Mouse (Mus musculus): ENCODE measurements around the gene Mfn2. TPM values are rescaled to one million over a fixed set of nuclear protein-coding genes. Genes with fewer than 3 reads are reported as not detected.
"Not testable (repeated sequence)": the region's sequence is repeated elsewhere in the genome, so short reads cannot be mapped to it uniquely, and the experiment has no call there.

The Mfn2 gene
- polyA plus RNA-seq, 1 experiment from 2014 or later, result 33.8 TPM

GRCm38 (mm10) chr4:147868450-147869031 is 36.0 kb downstream of the Mfn2 start, which contains the start of the genes Miip and Fv1:
Gene Miip, minus strand, starts transcription at chr4:147868816.
Gene Fv1, plus strand, starts transcription at chr4:147868979.
- peaks cover 20% of the 10 kb centered on the region for H3K4me1 ChIP-seq (ENCODE audit: control insufficient read depth, insufficient read depth, low read length)
- peak within 1 kb of the TSS; percentile 69 for H3K4me3 ChIP-seq (ENCODE audit: low read depth, low read length)
- H3K27me3 ChIP-seq (replicated peaks; ENCODE audit: control insufficient read depth, insufficient read depth, low read length), result no peaks in the 10 kb centered on the region
- H3K4me2 ChIP-seq (ENCODE audit: low read length), result peak within 1 kb of the TSS; percentile 87
- ATAC-seq, result peak; percentile 98
- H3K36me3 ChIP-seq (ENCODE audit: control insufficient read depth, insufficient read depth, low read length), result peaks cover 33% of the 10 kb centered on the region
- WGBS, result under 1% methylated on average over 30 of the region's 30 CpGs
- H3K9ac ChIP-seq (ENCODE audit: low read length), result peak within 1 kb of the TSS; percentile 76
- no peaks in the 10 kb centered on the region for H3K9me3 ChIP-seq (replicated peaks; ENCODE audit: control insufficient read depth, low read length)
- peak; percentile 99 for DNase-seq (ENCODE audit: low spot score)
- H3K27ac ChIP-seq (ENCODE audit: low read depth, low read length), result peak within 1 kb of the TSS; percentile 65; the same call in 1 of the 2 replicates

GRCm38 (mm10) chr4:147867563-147868449 is 36.7 kb downstream of the Mfn2 start:
- Histone ChIP-seq H3K9me3 (replicated peaks; ENCODE audit: control insufficient read depth, low read length) (no peaks in the 10 kb centered on the region), H3K4me3 (ENCODE audit: low read depth, low read length) (peak overlapping the region; percentile 69), H3K27ac (ENCODE audit: low read depth, low read length) (peak overlapping the region; percentile 65; the same call in 1 of the 2 replicates), H3K4me2 (ENCODE audit: low read length) (peak overlapping the region; percentile 54), H3K4me1 (ENCODE audit: control insufficient read depth, insufficient read depth, low read length) (peaks cover 20% of the 10 kb centered on the region), H3K27me3 (replicated peaks; ENCODE audit: control insufficient read depth, insufficient read depth, low read length) (no peaks in the 10 kb centered on the region), H3K9ac (ENCODE audit: low read length) (peak overlapping the region; percentile 76), H3K36me3 (ENCODE audit: control insufficient read depth, insufficient read depth, low read length) (peaks cover 33% of the 10 kb centered on the region)
- 11% methylated on average over 22 of the region's 22 CpGs for WGBS
- DNase-seq (ENCODE audit: low spot score), result peak; percentile 33
- ATAC-seq, result no peak

GRCm38 (mm10) chr4:147866793-147867192 is 37.7 kb downstream of the Mfn2 start:
- 47% methylated on average over 3 of the region's 3 CpGs for WGBS
- H3K4me2 ChIP-seq (ENCODE audit: low read length); ATAC-seq; H3K9ac ChIP-seq (ENCODE audit: low read length); H3K27me3 ChIP-seq (replicated peaks; ENCODE audit: control insufficient read depth, insufficient read depth, low read length); DNase-seq (ENCODE audit: low spot score); H3K9me3 ChIP-seq (replicated peaks; ENCODE audit: control insufficient read depth, low read length); H3K27ac ChIP-seq (ENCODE audit: low read depth, low read length); H3K4me3 ChIP-seq (ENCODE audit: low read depth, low read length): not testable (repeated sequence)
- Histone ChIP-seq H3K4me1 (ENCODE audit: control insufficient read depth, insufficient read depth, low read length) (peaks cover 20% of the 10 kb centered on the region), H3K36me3 (ENCODE audit: control insufficient read depth, insufficient read depth, low read length) (peaks cover 36% of the 10 kb centered on the region)

GRCm38 (mm10) chr4:147866056-147866455 is 38.4 kb downstream of the Mfn2 start:
- Histone ChIP-seq H3K9me3 (replicated peaks; ENCODE audit: control insufficient read depth, low read length) (no peaks in the 10 kb centered on the region), H3K27ac (ENCODE audit: low read depth, low read length) (no peak overlapping the region), H3K9ac (ENCODE audit: low read length) (no peak overlapping the region), H3K27me3 (replicated peaks; ENCODE audit: control insufficient read depth, insufficient read depth, low read length) (no peaks in the 10 kb centered on the region), H3K4me2 (ENCODE audit: low read length) (no peak overlapping the region), H3K4me3 (ENCODE audit: low read depth, low read length) (no peak overlapping the region), H3K36me3 (ENCODE audit: control insufficient read depth, insufficient read depth, low read length) (peaks cover 40% of the 10 kb centered on the region), H3K4me1 (ENCODE audit: control insufficient read depth, insufficient read depth, low read length) (peaks cover 20% of the 10 kb centered on the region)
- DNase-seq (ENCODE audit: low spot score) (no peak), ATAC-seq (no peak)
- WGBS, result 93% methylated on average over 9 of the region's 9 CpGs

GRCm38 (mm10) chr4:147865651-147866050 is 38.9 kb downstream of the Mfn2 start:
- Histone ChIP-seq H3K4me2 (ENCODE audit: low read length) (no peak overlapping the region), H3K27ac (ENCODE audit: low read depth, low read length) (no peak overlapping the region), H3K27me3 (replicated peaks; ENCODE audit: control insufficient read depth, insufficient read depth, low read length) (no peaks in the 10 kb centered on the region), H3K4me3 (ENCODE audit: low read depth, low read length) (no peak overlapping the region), H3K4me1 (ENCODE audit: control insufficient read depth, insufficient read depth, low read length) (peaks cover 20% of the 10 kb centered on the region), H3K9ac (ENCODE audit: low read length) (no peak overlapping the region), H3K36me3 (ENCODE audit: control insufficient read depth, insufficient read depth, low read length) (peaks cover 44% of the 10 kb centered on the region), H3K9me3 (replicated peaks; ENCODE audit: control insufficient read depth, low read length) (no peaks in the 10 kb centered on the region)
- DNase-seq (ENCODE audit: low spot score) (no peak), ATAC-seq (no peak)
- 95% methylated on average over 6 of the region's 6 CpGs for WGBS

GRCm38 (mm10) chr4:147862051-147862450 is 42.5 kb downstream of the Mfn2 start:
- H3K9me3 ChIP-seq (replicated peaks; ENCODE audit: control insufficient read depth, low read length), result no peaks in the 10 kb centered on the region
- ATAC-seq, result no peak
- no peak overlapping the region for H3K4me2 ChIP-seq (ENCODE audit: low read length)
- no peaks in the 10 kb centered on the region for H3K27me3 ChIP-seq (replicated peaks; ENCODE audit: control insufficient read depth, insufficient read depth, low read length)
- no peak overlapping the region for H3K4me3 ChIP-seq (ENCODE audit: low read depth, low read length)
- 93% methylated on average over 3 of the region's 3 CpGs for WGBS
- no peak overlapping the region for H3K9ac ChIP-seq (ENCODE audit: low read length)
- no peak for DNase-seq (ENCODE audit: low spot score)
- no peak overlapping the region for H3K27ac ChIP-seq (ENCODE audit: low read depth, low read length)
- H3K36me3 ChIP-seq (ENCODE audit: control insufficient read depth, insufficient read depth, low read length), result peaks cover 49% of the 10 kb centered on the region
- no peaks in the 10 kb centered on the region for H3K4me1 ChIP-seq (ENCODE audit: control insufficient read depth, insufficient read depth, low read length)

GRCm38 (mm10) chr4:147850776-147851175 is 53.7 kb downstream of the Mfn2 start:
- Histone ChIP-seq H3K27ac (ENCODE audit: low read depth, low read length) (no peak overlapping the region), H3K9me3 (replicated peaks; ENCODE audit: control insufficient read depth, low read length) (no peaks in the 10 kb centered on the region), H3K4me2 (ENCODE audit: low read length) (no peak overlapping the region), H3K4me1 (ENCODE audit: control insufficient read depth, insufficient read depth, low read length) (peaks cover 10% of the 10 kb centered on the region), H3K9ac (ENCODE audit: low read length) (no peak overlapping the region), H3K27me3 (replicated peaks; ENCODE audit: control insufficient read depth, insufficient read depth, low read length) (no peaks in the 10 kb centered on the region), H3K36me3 (ENCODE audit: control insufficient read depth, insufficient read depth, low read length) (no peaks in the 10 kb centered on the region), H3K4me3 (ENCODE audit: low read depth, low read length) (no peak overlapping the region)
- DNase-seq (ENCODE audit: low spot score) (no peak), ATAC-seq (no peak)
- 80% methylated on average over 2 of the region's 2 CpGs for WGBS

- H3K36me3 ChIP-seq (ENCODE audit: control insufficient read depth, insufficient read depth, low read length), result peaks cover 8% of the 10 kb centered on the region
- H3K4me1 ChIP-seq (ENCODE audit: control insufficient read depth, insufficient read depth, low read length), result peaks cover 10% of the 10 kb centered on the region
- ATAC-seq (peak; percentile 76), DNase-seq (ENCODE audit: low spot score) (no peak)
- peaks cover 7% of the 10 kb centered on the region; the same call in 1 of the 2 replicates for H3K9me3 ChIP-seq (replicated peaks; ENCODE audit: control insufficient read depth, low read length)
- peak overlapping the region; percentile 75 for H3K4me3 ChIP-seq (ENCODE audit: low read depth, low read length)
- no peaks in the 10 kb centered on the region for H3K27me3 ChIP-seq (replicated peaks; ENCODE audit: control insufficient read depth, insufficient read depth, low read length)
- H3K9ac ChIP-seq (ENCODE audit: low read length), result peak overlapping the region; percentile 72
- H3K27ac ChIP-seq (ENCODE audit: low read depth, low read length), result no peak overlapping the region
- 6% methylated on average over 4 of the region's 4 CpGs for WGBS
- peak overlapping the region; percentile 75 for H3K4me2 ChIP-seq (ENCODE audit: low read length)
These were observed 55.9 kb downstream of the Mfn2 start for GRCm38 (mm10) chr4:147848584-147848991.

Measured in forebrain, embryonic 14.5 days (tissue).